Mouse (Mus musculus) erythroblast, embryonic 14.5 days (primary cell): Measurements from ENCODE around the gene Slitrk3.

ENCODE experiments used
- GATA1 ChIP-seq: IDR thresholded peaks from 2 replicates; pipeline ENCODE4 v1.6.1; 2012; ENCODE audit warnings: low read length, inconsistent platforms, mixed read lengths
- TAL1 ChIP-seq: IDR thresholded peaks from 3 replicates; pipeline ENCODE4 v1.6.1; 2012; ENCODE audit warnings: low read length, inconsistent platforms, mixed read lengths

DNA sequence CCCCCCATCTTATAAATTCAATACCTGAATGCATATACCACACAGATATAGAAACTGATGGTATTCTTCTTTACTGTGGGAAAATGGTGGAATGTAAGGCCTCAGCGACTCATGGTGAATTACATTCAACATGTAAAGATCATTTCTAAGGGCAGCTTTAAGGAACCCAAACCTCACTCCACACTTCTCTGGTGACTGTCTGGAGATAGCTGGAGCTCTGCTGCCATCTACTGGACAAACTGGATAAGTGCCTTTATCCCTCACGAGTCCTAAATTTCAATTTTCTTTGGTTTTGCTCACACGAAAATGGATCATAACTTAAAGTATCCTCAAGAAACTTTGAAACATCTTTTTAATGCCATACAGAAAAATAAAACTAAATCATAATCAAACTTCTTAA lies 11.4 kb downstream of the Slitrk3 start:
- TF ChIP-seq TAL1 (no peak), GATA1 (no peak)
